Mouse (Mus musculus): Measurements from ENCODE around the gene Mvb12b. TPM values are rescaled to one million over a fixed set of nuclear protein-coding genes. Genes with fewer than 3 reads are reported as not detected.
A peak's percentile ranks its signal among the peaks of the same experiment; 100 is the strongest.

The Mvb12b gene
- polyA plus RNA-seq, 1 experiment from 2014 or later = 60.2 TPM

DNA sequence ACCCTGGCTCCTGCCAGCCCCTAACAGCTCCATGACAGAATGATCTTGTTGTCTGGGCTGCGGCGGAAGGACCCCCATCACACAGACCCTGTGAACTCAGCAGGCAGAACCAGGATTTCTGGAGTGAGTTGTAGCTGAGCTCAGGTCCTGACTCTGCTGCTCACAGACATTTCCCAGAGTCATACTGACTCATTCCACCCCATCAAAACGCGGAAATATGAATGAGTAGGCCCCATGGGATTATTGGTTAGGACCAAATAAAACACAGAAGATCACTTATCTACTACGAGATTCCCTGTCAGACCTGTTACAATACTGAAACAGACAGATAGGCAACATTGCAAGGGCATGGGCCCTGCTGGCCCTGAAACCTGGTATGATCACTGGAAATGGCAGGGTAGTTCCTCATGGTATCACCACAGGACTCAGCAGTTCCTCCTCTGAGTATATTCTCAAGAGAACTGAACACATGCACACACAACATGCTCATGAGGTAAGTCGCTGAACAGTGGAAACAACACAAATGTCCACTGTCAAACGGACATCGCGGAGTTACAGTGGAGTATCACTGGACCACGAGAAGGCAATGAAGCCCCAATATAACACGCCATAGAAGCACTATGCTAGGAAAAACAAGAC is 40.4 kb downstream of the Mvb12b start:
- Histone ChIP-seq H3K4me1 (ENCODE audit: control insufficient read depth, insufficient read depth, low read length) (peaks cover 14% of the 10 kb centered on the region; the same call in 1 of the 2 replicates), H3K36me3 (ENCODE audit: control insufficient read depth, insufficient read depth, low read length) (peaks cover 4% of the 10 kb centered on the region; the same call in 1 of the 2 replicates), H3K27ac (replicated peaks; ENCODE audit: low read depth, low read length) (peak overlapping the region; percentile 43), H3K4me2 (ENCODE audit: low read length) (no peak overlapping the region), H3K9me3 (ENCODE audit: control insufficient read depth, low read length) (no peaks in the 10 kb centered on the region), H3K27me3 (ENCODE audit: control insufficient read depth, insufficient read depth, low read length) (no peaks in the 10 kb centered on the region), H3K4me3 (replicated peaks; ENCODE audit: low read depth, low read length) (no peak overlapping the region), H3K9ac (replicated peaks; ENCODE audit: low read length) (no peak overlapping the region)
- no peak for ATAC-seq (ENCODE audit: low FRiP score, low TSS enrichment)
- 81% methylated on average over 11 of the region's 11 CpGs for WGBS
- no peak for DNase-seq

DNA sequence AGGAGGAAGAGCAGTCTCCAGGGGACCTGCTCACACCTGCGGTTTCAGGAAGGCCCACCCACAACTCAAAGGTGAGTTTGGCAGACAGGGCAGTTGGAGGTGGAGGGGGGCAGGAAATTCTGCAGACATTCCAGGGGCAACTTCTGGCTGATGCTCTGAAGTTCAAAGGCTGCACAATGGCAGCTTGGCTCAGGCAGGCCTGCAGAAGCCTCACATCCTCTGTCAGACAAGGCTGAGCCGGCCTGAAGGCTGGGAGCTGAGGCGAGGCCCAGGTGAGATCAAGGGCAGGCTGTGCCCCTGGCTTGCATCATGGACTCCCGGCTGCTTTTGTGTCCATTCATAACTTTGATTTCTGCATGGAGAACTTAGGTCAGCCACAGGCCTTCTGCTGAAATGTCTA is 41.1 kb downstream of the Mvb12b start:
- Histone ChIP-seq H3K4me2 (ENCODE audit: low read length) (no peak overlapping the region), H3K36me3 (ENCODE audit: control insufficient read depth, insufficient read depth, low read length) (peaks cover 4% of the 10 kb centered on the region; the same call in 1 of the 2 replicates), H3K27ac (replicated peaks; ENCODE audit: low read depth, low read length) (peak overlapping the region; percentile 43), H3K4me3 (replicated peaks; ENCODE audit: low read depth, low read length) (no peak overlapping the region), H3K27me3 (ENCODE audit: control insufficient read depth, insufficient read depth, low read length) (no peaks in the 10 kb centered on the region), H3K9me3 (ENCODE audit: control insufficient read depth, low read length) (no peaks in the 10 kb centered on the region), H3K4me1 (ENCODE audit: control insufficient read depth, insufficient read depth, low read length) (peaks cover 14% of the 10 kb centered on the region; the same call in 1 of the 2 replicates), H3K9ac (replicated peaks; ENCODE audit: low read length) (0 out of 2 replicates have a peak overlapping the region, but pooled peaks have one; percentile 6)
- 62% methylated on average over 4 of the region's 4 CpGs for WGBS
- DNase-seq = no peak
- no peak for ATAC-seq (ENCODE audit: low FRiP score, low TSS enrichment)

DNA sequence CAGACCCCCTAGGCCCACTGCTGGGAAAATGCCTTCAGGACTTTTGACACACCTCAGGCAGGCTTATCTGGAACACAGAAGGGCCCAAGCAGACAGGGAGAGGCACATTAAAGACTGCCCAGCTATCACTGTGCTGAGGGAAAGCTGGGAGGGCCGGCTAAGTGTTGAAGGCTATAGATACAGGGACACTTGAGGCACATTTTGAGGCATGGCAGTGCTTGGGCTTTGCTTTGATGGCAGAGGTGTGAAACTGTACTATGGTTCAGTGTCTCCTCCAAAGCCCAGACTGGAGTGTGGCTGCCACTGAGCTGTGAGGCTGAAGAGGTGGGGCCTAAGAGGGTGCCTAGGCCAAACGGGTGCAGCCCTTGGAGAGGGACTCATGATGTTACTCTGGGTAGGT is 44.1 kb downstream of the Mvb12b start:
- WGBS = 92% methylated on average over 2 of the region's 2 CpGs
- peaks cover 21% of the 10 kb centered on the region for H3K4me1 ChIP-seq (ENCODE audit: control insufficient read depth, insufficient read depth, low read length)
- H3K9me3 ChIP-seq (ENCODE audit: control insufficient read depth, low read length) = no peaks in the 10 kb centered on the region
- no peak for DNase-seq
- no peak overlapping the region for H3K4me2 ChIP-seq (ENCODE audit: low read length)
- H3K27me3 ChIP-seq (ENCODE audit: control insufficient read depth, insufficient read depth, low read length) = no peaks in the 10 kb centered on the region
- 0 out of 2 replicates have a peak overlapping the region, but pooled peaks have one; percentile 34 for H3K27ac ChIP-seq (replicated peaks; ENCODE audit: low read depth, low read length)
- H3K4me3 ChIP-seq (replicated peaks; ENCODE audit: low read depth, low read length) = no peak overlapping the region
- H3K36me3 ChIP-seq (ENCODE audit: control insufficient read depth, insufficient read depth, low read length) = peaks cover 6% of the 10 kb centered on the region; the same call in 1 of the 2 replicates
- H3K9ac ChIP-seq (replicated peaks; ENCODE audit: low read length) = no peak overlapping the region
- ATAC-seq (ENCODE audit: low FRiP score, low TSS enrichment) = no peak

DNA sequence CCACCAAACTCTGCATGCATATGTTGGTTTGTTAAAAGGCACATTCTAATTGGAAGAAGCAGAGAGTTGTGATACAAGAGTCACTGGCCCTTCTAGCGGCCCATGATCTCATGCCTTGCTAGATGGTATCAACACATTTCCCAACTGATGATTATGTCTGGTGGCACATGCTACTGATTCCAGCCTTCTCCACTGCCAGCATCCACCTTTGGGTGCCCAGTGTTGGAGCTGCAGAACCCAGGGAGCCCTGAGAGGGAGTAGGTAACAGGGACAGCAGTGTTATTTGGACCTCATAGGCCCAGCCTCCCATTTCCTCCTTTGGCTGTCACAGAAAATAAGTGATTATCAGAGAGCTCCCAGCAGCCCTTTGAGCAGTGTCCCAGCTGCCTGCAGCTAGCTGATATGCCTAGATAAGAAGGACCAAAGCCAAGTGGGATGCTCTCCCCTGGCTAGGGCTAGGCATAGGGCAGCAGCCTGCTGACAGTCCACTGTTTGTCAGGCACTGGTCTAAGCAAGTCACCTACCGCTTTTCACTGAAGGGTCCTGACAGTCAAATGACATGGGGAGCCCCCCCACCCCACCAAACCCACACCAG is 44.7 kb downstream of the Mvb12b start:
- Histone ChIP-seq H3K9ac (replicated peaks; ENCODE audit: low read length) (no peak overlapping the region), H3K4me3 (replicated peaks; ENCODE audit: low read depth, low read length) (no peak overlapping the region), H3K27me3 (ENCODE audit: control insufficient read depth, insufficient read depth, low read length) (no peaks in the 10 kb centered on the region), H3K36me3 (ENCODE audit: control insufficient read depth, insufficient read depth, low read length) (peaks cover 8% of the 10 kb centered on the region; the same call in 1 of the 2 replicates), H3K27ac (replicated peaks; ENCODE audit: low read depth, low read length) (no peak overlapping the region), H3K9me3 (ENCODE audit: control insufficient read depth, low read length) (no peaks in the 10 kb centered on the region), H3K4me2 (ENCODE audit: low read length) (no peak overlapping the region), H3K4me1 (ENCODE audit: control insufficient read depth, insufficient read depth, low read length) (peaks cover 27% of the 10 kb centered on the region)
- 90% methylated on average over 2 of the region's 2 CpGs for WGBS
- ATAC-seq (ENCODE audit: low FRiP score, low TSS enrichment) (no peak), DNase-seq (no peak)

DNA sequence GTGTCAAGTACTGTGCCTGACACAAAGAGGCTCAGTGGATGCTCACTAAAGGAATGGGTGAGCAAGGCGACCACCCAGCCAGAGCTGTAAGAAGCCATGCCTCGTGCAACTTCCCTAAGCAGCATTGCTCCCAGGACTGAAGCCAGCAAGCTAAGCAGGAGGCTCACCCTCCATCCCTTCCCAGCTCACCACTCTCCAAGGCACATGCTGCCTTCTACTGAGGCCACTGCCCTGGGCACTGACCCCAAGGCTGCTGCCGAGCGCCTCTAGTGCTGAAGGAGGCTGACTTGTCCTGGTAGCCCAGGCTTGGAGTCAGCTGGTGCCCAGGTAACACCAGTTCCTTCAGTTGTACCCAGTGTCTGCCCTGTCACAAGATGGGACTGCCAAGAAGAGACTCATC is 45.8 kb downstream of the Mvb12b start:
- H3K9me3 ChIP-seq (ENCODE audit: control insufficient read depth, low read length) = no peaks in the 10 kb centered on the region
- H3K9ac ChIP-seq (replicated peaks; ENCODE audit: low read length) = no peak overlapping the region
- no peak for ATAC-seq (ENCODE audit: low FRiP score, low TSS enrichment)
- WGBS = 86% methylated on average over 4 of the region's 4 CpGs
- no peak overlapping the region for H3K4me3 ChIP-seq (replicated peaks; ENCODE audit: low read depth, low read length)
- no peak overlapping the region for H3K4me2 ChIP-seq (ENCODE audit: low read length)
- no peak for DNase-seq
- no peaks in the 10 kb centered on the region for H3K27me3 ChIP-seq (ENCODE audit: control insufficient read depth, insufficient read depth, low read length)
- H3K27ac ChIP-seq (replicated peaks; ENCODE audit: low read depth, low read length) = no peak overlapping the region
- peaks cover 29% of the 10 kb centered on the region for H3K4me1 ChIP-seq (ENCODE audit: control insufficient read depth, insufficient read depth, low read length)
- peaks cover 12% of the 10 kb centered on the region; the same call in 1 of the 2 replicates for H3K36me3 ChIP-seq (ENCODE audit: control insufficient read depth, insufficient read depth, low read length)

DNA sequence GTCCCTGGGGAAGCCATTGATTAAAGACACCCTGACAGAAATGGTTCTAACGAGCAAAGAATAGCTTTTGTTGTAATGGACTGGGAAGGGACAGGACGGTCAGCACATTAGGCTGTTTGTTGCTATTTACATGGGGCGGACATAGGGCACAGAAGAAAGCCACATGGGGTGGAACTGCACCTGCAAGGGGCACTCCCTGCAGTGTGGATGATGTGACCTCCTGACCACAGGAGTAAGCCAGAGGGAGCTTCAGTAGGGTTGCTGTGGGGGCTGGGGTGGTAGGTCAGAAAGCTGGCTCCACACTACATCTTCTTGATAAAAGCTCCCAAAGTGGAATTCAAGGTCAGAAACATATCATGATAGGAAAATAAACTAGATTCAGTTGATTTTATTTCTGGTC is 47.3 kb downstream of the Mvb12b start:
- 55% methylated on average over 3 of the region's 3 CpGs for WGBS
- peak overlapping the region; percentile 60 for H3K27ac ChIP-seq (replicated peaks; ENCODE audit: low read depth, low read length)
- ATAC-seq (ENCODE audit: low FRiP score, low TSS enrichment) = no peak
- H3K4me1 ChIP-seq (ENCODE audit: control insufficient read depth, insufficient read depth, low read length) = peaks cover 27% of the 10 kb centered on the region
- DNase-seq = no peak
- H3K27me3 ChIP-seq (ENCODE audit: control insufficient read depth, insufficient read depth, low read length) = no peaks in the 10 kb centered on the region
- no peak overlapping the region for H3K9ac ChIP-seq (replicated peaks; ENCODE audit: low read length)
- H3K36me3 ChIP-seq (ENCODE audit: control insufficient read depth, insufficient read depth, low read length) = peaks cover 12% of the 10 kb centered on the region; the same call in 1 of the 2 replicates
- no peak overlapping the region for H3K4me2 ChIP-seq (ENCODE audit: low read length)
- no peak overlapping the region for H3K4me3 ChIP-seq (replicated peaks; ENCODE audit: low read depth, low read length)
- no peaks in the 10 kb centered on the region for H3K9me3 ChIP-seq (ENCODE audit: control insufficient read depth, low read length)

DNA sequence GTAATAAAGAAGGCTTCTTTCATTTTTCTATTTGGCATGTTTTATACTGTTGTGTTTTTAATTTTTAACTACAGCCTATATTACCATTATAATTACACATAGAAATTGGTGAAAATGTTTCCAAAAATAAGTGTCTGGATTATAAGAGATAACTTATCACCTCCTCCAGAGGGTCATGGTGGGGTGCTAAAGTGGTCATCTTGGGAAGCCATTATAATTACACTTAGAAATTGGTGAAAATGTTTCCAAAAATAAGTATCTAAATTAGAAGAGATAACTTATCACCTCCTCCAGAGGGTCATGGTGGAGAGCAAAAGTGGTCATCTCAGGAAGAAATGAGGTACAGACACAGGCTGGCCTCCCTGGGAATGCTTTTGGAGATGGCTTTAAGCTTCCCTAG is 48.5 kb downstream of the Mvb12b start:
- ATAC-seq (ENCODE audit: low FRiP score, low TSS enrichment) (no peak), DNase-seq (no peak)
- no peak overlapping the region for H3K9ac ChIP-seq (replicated peaks; ENCODE audit: low read length)
- H3K4me3 ChIP-seq (replicated peaks; ENCODE audit: low read depth, low read length) = no peak overlapping the region
- no peaks in the 10 kb centered on the region for H3K27me3 ChIP-seq (ENCODE audit: control insufficient read depth, insufficient read depth, low read length)
- peaks cover 16% of the 10 kb centered on the region for H3K36me3 ChIP-seq (ENCODE audit: control insufficient read depth, insufficient read depth, low read length)
- peaks cover 27% of the 10 kb centered on the region for H3K4me1 ChIP-seq (ENCODE audit: control insufficient read depth, insufficient read depth, low read length)
- H3K9me3 ChIP-seq (ENCODE audit: control insufficient read depth, low read length) = no peaks in the 10 kb centered on the region
- no peak overlapping the region for H3K4me2 ChIP-seq (ENCODE audit: low read length)
- no peak overlapping the region for H3K27ac ChIP-seq (replicated peaks; ENCODE audit: low read depth, low read length)

DNA sequence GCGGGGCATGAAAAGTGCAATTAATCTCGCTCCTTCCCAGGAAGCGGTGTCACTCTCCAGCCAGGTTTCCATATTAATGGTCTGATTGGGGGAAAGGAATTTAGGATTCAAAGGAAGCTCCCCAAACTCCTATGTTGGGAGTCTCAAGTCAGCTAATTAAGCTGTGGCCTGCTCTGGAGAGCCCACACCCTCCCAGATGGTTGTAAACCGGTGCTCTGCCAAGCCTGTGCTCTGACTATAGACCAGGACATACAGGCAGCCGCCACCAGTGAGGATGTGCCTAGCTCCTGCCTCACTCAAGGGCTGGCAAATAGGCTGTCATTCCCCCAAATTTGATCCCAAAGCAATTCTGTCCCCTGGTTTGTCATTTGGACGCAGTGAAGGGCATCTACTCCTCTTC is 50.4 kb downstream of the Mvb12b start:
- H3K27ac ChIP-seq (replicated peaks; ENCODE audit: low read depth, low read length) = peak overlapping the region; percentile 73
- no peak overlapping the region for H3K9ac ChIP-seq (replicated peaks; ENCODE audit: low read length)
- H3K9me3 ChIP-seq (ENCODE audit: control insufficient read depth, low read length) = no peaks in the 10 kb centered on the region
- H3K4me1 ChIP-seq (ENCODE audit: control insufficient read depth, insufficient read depth, low read length) = peaks cover 27% of the 10 kb centered on the region
- H3K4me3 ChIP-seq (replicated peaks; ENCODE audit: low read depth, low read length) = no peak overlapping the region
- ATAC-seq (ENCODE audit: low FRiP score, low TSS enrichment) = no peak
- H3K36me3 ChIP-seq (ENCODE audit: control insufficient read depth, insufficient read depth, low read length) = peaks cover 26% of the 10 kb centered on the region
- H3K4me2 ChIP-seq (ENCODE audit: low read length) = no peak overlapping the region
- H3K27me3 ChIP-seq (ENCODE audit: control insufficient read depth, insufficient read depth, low read length) = no peaks in the 10 kb centered on the region
- WGBS = 60% methylated on average over 6 of the region's 6 CpGs
- peak; percentile 40 for DNase-seq
